Mouse (Mus musculus) liver, embryonic 14.5 days (tissue): Measurements from ENCODE around the gene Slc37a1.

Experiments used
- CTCF ChIP-seq: IDR thresholded peaks from 2 replicates; pipeline ENCODE4 v1.5.1; 2016; ENCODE audit warnings: antibody characterized with exemption, low read depth, control low read depth
- EP300 ChIP-seq: IDR thresholded peaks from 2 replicates; pipeline ENCODE4 v1.6.1; 2016; ENCODE audit warnings: antibody characterized with exemption, low read depth

- TF ChIP-seq CTCF (peak; percentile 74), EP300 (no peak)
Observed at GRCm38 (mm10) chr17:31377961-31378360, 91.4 kb downstream of the Slc37a1 start.
